Mouse (Mus musculus): Measurements from ENCODE around the gene Caskin2.
A peak's percentile ranks its signal among the peaks of the same experiment; 100 is the strongest.

Caskin2 gene

DNA sequence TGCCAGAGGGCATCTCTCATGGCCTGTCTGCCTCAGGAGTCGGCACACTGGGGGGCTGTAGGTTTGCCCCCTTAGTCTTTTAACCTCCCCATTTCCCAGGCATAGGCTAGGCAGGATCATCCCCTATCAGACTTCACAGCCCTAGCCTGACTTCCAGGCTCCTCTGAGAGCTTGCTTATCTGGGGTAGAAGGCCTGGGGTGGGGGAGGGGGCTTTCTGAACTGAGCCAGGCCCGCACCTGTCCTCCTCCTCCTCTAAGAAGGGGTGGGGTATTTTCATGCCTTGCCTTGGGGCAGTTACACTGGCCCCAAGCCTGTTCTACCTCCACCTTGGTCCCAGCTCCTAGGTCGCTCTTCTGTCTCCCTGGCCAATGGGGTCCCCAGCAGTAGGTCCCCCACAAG is 18.1 kb upstream of the Caskin2 start:
- DNase-seq (ENCODE audit: low spot score in 2 of 2): no peak

- DNase-seq (ENCODE audit: low spot score in 2 of 2): no peak
Measured at GRCm38 (mm10) chr11:115830550-115831325, 17.3 kb upstream of the Caskin2 start.

DNA sequence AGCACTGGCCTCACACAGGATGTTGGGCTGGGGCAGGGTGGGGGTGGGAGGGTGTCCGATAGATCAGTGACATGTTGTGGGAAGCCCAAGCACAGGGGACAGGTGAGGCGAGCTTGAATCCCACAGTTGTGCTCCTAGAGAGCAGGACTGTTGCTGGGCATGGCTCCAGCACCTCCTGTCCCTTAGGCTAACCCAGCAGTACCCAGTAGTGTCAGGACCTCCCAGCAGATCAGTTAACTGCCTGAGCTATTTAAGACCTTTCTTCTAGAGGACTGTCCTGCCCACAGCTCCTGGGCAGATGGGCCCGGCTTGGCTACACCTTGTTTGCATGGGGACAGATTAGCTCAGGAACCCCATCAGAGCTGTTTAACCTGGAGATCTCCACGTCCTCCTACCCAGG is 15.6 kb upstream of the Caskin2 start:
- no peak for DNase-seq (ENCODE audit: low spot score in 2 of 2)

- no peak for DNase-seq (ENCODE audit: low spot score in 2 of 2)
Measured at GRCm38 (mm10) chr11:115827624-115828023, 14.2 kb upstream of the Caskin2 start.

GRCm38 (mm10) chr11:115826487-115826886 is 13.0 kb upstream of the Caskin2 start:
- no peak for DNase-seq (ENCODE audit: low spot score in 2 of 2)

DNA sequence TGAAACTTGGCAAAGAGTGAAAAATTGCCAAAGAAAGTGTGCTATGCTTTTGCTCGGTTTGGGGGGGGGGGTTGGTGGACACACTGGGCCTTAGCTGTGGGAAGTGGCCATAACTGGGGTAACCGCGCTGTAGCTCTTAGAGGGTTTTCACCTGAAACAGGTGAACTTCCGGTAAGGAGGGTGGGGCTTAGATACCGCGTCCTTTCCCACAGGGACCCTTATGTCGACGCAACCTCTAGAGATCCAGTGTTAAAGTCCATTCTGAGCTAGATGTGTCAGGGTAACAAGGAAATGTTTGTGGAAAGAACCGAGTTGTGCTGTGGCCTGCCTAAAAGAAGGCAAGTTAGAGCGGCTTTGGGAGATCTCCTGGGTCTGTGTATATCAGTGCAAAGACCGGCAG is 11.4 kb upstream of the Caskin2 start:
- DNase-seq (ENCODE audit: low spot score in 2 of 2): no peak

DNA sequence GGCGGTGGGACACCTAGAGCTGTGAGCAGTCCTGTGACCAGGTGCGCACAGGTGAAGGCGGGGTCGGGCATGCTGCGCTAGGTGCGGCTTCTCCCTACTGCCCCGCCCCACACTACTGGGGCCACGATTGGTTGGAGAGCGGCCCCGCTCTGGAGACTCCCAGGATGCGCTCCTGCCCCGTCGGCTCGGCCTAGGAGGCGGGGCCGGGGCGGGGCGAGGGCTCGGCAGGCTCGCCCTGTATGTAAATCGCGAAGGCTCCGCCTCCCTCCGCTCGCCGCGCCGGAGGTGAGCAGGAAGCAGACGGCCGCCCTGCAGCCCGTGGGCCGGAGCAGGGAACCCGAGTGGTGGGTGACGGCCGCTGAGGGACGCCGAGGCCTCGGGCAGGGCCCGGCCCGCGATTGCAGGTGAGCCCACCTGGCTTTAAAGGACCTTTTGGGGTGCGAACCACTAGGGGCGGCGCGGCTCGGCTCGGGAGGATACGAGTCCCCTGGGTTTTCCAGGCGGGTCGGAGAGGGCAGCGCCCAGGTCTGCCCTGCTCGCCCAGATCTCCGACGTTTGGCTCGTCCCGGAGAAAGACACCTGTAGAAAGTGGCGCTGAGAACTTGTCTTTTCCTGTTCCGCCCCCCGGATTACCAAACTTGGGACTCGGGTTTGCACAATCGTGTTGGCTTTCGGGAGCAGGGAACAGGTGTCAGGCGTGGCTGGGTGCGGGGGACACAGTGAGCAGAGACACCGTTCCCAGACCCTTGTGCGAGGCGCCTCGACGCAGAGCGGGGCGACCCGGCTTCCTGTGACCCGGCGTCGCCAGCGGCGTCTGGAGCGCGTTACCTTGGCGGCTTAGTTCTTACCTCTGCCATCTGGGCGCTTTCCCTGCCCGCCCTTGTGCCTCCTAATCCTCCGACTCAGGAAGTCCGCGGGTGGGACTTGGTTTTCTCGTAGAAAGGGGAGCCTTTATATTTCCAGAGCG is 10.6 kb upstream of the Caskin2 start, which contains the start of gene Llgl2:
Gene Llgl2, plus strand, starts transcription at position 276 of the 967 bp plus-strand sequence.
- peak; percentile 83 to 89 for DNase-seq (ENCODE audit: low spot score in 2 of 2)

GRCm38 (mm10) chr11:115821001-115821400 is 7.6 kb upstream of the Caskin2 start:
- DNase-seq (ENCODE audit: low spot score in 2 of 2): no peak

GRCm38 (mm10) chr11:115819915-115820623 is 6.6 kb upstream of the Caskin2 start:
- DNase-seq (ENCODE audit: low spot score in 2 of 2): no peak

DNA sequence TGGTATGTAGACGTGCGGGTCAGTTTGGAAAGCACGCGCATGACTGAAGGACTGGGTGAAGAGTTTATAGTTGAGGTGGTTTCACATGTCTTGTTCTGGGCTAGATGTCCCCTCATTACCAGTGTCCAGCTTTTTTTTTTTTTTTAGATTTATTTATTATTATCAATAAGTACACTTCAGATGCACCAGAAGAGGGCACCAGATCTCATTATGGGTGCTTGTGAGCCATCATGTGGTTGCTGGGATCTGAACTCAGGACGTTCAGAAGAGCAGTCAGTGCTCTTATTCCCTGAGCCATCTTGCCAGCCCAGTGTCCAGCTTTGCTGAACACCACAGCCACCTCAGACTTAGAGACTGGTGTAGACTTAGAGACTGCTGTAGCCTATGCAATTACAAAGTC is 3.9 kb upstream of the Caskin2 start:
- no peak for DNase-seq (ENCODE audit: low spot score in 2 of 2)

DNA sequence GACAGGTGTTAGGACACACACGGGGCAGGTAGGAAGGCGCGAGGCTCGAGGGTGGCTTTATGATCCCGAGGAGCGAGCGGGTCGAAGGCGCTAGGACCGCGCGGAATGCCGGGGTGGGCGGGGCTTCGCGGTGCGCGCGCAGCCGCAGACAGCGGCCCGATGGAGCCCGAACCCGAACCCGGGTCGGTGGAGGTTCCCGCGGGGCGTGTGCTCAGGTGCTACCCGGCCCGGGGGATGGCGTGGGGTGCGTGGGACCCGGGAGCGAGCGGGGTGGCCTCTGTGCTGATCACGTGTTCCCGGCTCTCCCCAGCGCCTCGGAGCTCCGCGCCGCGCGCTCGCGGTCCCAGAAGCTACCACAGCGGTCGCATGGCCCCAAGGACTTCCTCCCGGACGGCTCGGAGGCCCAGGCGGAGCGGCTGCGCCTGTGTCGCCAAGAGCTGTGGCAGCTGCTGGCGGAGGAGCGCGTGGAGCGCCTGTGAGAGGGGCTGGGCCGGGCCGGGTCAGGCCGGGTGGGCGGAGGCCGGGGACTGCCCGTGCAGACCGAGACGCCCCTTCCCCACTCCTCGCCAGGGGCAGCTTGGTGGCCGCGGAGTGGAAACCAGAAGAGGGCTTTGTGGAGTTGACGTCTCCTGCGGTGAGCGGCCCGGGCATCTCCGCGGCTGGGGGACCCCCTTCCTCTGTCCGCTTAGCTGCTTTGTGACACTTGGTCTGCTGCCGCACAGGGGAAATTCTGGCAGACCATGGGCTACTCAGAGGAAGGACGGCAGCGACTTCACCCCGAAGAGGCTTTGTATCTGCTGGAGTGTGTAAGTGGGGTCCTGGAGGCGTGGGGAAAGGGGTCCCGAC is 1.4 kb upstream of the Caskin2 start, which contains the start of gene Tsen54:
Gene Tsen54, plus strand, starts transcription at position 120 of the 846 bp plus-strand sequence.
- peak; percentile 85 to 86 for DNase-seq (ENCODE audit: low spot score in 2 of 2)

DNA sequence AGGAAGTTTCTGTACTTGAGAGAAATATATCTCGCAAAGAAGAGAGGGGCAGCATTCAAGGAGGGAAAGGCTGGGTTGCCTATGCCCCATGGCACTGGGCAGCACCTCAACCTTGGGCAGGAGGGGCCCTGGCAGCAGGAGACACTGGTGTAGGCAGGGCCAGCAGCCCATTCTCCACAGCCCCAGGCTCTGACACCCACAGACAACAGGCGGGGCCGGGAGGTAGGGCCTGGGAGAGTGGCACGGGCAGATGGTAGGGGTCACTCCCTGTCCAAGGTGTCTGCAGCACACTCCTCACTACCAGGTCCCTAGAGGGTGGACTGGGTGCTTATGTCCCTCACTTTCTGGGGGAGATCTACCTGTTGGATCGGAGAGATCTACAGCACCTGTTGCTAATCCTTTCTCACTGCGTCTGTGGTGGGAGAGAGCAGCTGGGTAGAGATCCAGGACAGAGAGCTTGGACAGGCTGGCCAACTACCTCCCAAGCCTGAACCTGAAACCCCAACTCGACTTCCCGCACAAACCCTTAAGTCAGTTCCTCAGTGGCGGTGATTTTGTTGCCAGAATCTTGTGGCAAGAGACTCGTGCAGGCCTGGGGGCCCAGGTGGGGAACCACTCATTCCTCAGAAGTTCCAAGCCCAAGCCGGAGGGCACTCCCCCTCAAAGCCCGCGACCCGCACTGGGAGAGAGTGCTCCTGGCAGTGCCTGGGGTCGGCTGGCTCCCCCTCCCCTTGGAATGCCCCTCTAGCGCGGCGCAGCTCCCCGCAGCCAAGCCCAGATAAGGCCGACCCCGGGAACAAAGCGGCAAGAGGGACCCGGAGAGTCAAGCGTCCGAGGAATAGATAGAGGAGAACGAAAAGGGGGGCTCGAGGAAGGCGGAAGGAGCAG is 662 bp downstream of the Caskin2 start:
- DNase-seq (ENCODE audit: low spot score in 2 of 2): no peak

GRCm38 (mm10) chr11:115812095-115812494 is 1.3 kb downstream of the Caskin2 start:
- DNase-seq (ENCODE audit: low spot score in 2 of 2): peak in 1 of 2 experiments; percentile 52

DNA sequence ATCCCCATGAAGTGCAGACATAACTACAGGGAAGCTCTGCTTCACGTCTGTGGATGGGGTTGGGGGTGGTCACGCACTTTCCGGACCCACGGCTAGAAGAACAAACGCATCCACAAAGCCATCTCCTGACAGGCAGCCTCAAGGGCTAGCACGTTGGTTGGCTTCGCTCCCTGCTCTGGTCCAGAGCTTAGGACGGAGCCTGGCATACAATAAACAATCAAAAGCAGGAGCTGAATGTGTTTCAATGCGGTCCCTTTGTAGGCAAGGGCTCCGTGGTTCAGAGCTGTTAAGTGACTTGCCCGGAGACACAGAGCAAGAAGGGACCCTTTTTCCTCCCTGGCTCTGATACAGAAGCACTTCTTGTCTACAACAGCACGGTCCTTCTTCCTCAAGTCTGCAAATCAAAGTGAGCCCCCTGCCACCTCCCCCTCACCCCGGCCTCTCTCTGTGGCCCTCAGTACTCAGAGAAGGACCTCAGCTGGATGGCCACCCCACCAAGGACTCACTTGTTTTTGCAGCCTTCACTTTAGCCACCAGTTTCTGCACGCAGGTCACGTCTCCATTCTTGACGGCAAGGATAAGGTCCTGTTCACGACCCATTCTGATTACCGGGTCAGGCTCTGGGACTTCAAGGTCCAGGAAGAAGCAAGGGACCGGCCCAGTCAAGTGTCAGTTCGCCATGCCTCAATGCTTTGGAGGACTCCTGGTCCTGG is 1.9 kb downstream of the Caskin2 start:
- no peak for DNase-seq (ENCODE audit: low spot score in 2 of 2)

GRCm38 (mm10) chr11:115810377-115810776 is 3.1 kb downstream of the Caskin2 start:
- DNase-seq (ENCODE audit: low spot score in 2 of 2): peak in 1 of 2 experiments; percentile 60

DNA sequence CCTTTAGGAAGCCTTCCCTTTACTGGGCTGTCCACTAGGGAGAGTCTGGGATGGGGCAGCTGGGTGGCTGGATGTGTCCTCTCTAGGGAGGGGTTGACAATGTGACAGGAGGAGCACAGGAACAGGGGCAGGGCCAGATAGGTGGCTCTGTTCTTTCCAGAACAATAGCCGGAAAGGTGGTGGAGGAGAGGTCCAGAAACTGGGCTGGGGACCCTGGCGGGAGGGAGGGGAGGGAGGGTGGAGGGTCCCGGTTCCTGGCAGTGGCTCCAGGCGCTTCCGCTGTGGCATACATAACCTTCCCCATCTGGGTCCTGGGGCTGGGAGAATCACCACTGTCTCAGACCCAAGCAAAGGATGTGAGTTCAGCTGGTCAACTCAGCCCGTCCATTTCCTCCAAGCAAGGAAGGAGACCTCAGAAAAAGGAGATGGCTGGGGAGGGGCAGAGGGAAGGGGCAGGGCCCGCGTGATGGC is 4.1 kb downstream of the Caskin2 start:
- DNase-seq (ENCODE audit: low spot score in 2 of 2): peak in 1 of 2 experiments; percentile 25

GRCm38 (mm10) chr11:115808696-115809310 is 4.6 kb downstream of the Caskin2 start:
- DNase-seq (ENCODE audit: low spot score in 2 of 2): no peak

DNA sequence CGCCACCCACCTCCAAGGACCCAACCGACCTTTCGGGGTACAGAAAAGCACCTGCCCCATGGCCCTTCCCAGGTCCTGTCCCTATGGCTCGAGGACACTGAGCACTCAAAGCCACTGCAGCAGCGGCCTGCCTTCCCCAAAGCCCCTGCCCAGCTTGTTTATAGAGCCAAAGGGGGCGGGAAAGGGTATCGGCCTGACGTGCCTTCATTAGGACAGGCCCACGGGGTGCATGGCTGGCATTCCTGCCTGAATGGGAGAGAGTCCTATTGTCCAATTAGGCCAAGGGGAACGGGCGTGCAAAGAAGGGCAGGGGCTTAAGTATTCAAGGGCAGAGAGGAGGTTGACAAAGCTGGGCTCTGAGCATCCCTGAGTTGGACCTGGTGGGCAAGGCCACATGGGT is 5.5 kb downstream of the Caskin2 start:
- DNase-seq (ENCODE audit: low spot score in 2 of 2): no peak

DNA sequence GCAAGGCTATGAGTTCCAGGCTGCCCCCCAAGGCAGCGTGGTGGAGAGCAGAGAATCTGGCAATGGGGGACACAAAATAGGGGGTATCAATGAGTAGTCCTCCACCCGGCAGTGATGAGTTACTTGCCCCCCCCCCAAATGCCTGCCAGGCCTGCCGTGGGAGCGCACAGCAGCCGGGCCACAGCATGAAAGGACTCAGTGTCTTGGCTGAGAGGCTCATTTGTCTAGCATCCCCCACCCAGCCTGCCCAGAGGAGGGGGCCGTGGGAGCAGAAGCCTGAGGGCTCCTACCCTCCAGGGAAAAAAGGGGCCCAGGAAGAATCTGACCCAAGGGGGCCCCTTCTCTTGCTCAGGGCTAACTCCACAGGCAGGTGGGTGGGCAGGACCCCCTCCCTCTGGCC is 6.1 kb downstream of the Caskin2 start:
- DNase-seq (ENCODE audit: low spot score in 2 of 2): no peak
